Mouse (Mus musculus): ENCODE results near the gene Peli2.

The Peli2 gene

GRCm38 (mm10) chr14:48289602-48290599 lies 169.3 kb downstream of the Peli2 start:
- DNase-seq (ENCODE audit: low spot score): no peak

- no peak for DNase-seq (ENCODE audit: low spot score)
Measured at GRCm38 (mm10) chr14:48293498-48293897, 172.9 kb downstream of the Peli2 start.

- no peak for DNase-seq (ENCODE audit: low spot score)
Measured at GRCm38 (mm10) chr14:48295410-48295809, 174.8 kb downstream of the Peli2 start.

GRCm38 (mm10) chr14:48295815-48296271 lies 175.2 kb downstream of the Peli2 start:
- DNase-seq (ENCODE audit: low spot score): no peak

GRCm38 (mm10) chr14:48296820-48297219 lies 176.2 kb downstream of the Peli2 start:
- DNase-seq (ENCODE audit: low spot score): no peak

- DNase-seq (ENCODE audit: low spot score): no peak
Measured at GRCm38 (mm10) chr14:48302471-48303186, 182.0 kb downstream of the Peli2 start.

GRCm38 (mm10) chr14:48303235-48303634 lies 182.6 kb downstream of the Peli2 start:
- no peak for DNase-seq (ENCODE audit: low spot score)

GRCm38 (mm10) chr14:48303841-48304240 lies 183.2 kb downstream of the Peli2 start:
- no peak for DNase-seq (ENCODE audit: low spot score)

- DNase-seq (ENCODE audit: low spot score): no peak
Measured at GRCm38 (mm10) chr14:48313234-48313633, 192.6 kb downstream of the Peli2 start.

- DNase-seq (ENCODE audit: low spot score): no peak
Measured at GRCm38 (mm10) chr14:48316396-48316795, 195.8 kb downstream of the Peli2 start.

GRCm38 (mm10) chr14:48323771-48324459 lies 203.3 kb downstream of the Peli2 start:
- DNase-seq (ENCODE audit: low spot score): no peak

- no peak for DNase-seq (ENCODE audit: low spot score)
Measured at GRCm38 (mm10) chr14:48324460-48324850, 203.8 kb downstream of the Peli2 start.

GRCm38 (mm10) chr14:48327746-48328145 lies 207.1 kb downstream of the Peli2 start:
- DNase-seq (ENCODE audit: low spot score): no peak

- DNase-seq (ENCODE audit: low spot score): no peak
Measured at GRCm38 (mm10) chr14:48329716-48330365, 209.2 kb downstream of the Peli2 start.
